Mouse (Mus musculus) Patski (cell line): ENCODE measurements at regions not wholly inside any gene's neighbourhood (a gene's known extent, or its start where the extent isn't known, plus 50 kb on each side); places are given as distances from the start of the nearest gene placed in this dataset.
A peak's percentile ranks its signal among the peaks of the same experiment; 100 is the strongest.

ENCODE experiments used
- ATAC-seq: fragments of 100-300 bp; one replicate; pipeline ENCODE4 v1.8.0; 2021
- CTCF ChIA-PET: fragments of 350-600 bp; sonication (Branson Sonifier 250); formaldehyde crosslinking; loops from one replicate; lab custom pipeline; 2022; ENCODE audit warnings: inconsistent platforms; lab: Charles Lee
- POLR2A ChIA-PET: fragments of 350-600 bp; sonication (Branson Sonifier 250); formaldehyde crosslinking; loops from one replicate; lab custom pipeline; 2022; ENCODE audit warnings: antibody characterized with exemption, inconsistent platforms; lab: Charles Lee
- DNase-seq: peaks from one replicate; pipeline ENCODE4 v3.0.0-alpha.2; 2011; ENCODE audit warnings: low read depth, low spot score
- H3K27me3 ChIP-seq: fragments of 371-371 bp; one replicate; pipeline ENCODE4 v1.5.1; 2021
- CTCF ChIP-seq: fragments of 100-300 bp; IDR thresholded peaks from one replicate; pipeline ENCODE4 v1.5.1; 2021
- in situ Hi-C: fragments of 300-500 bp; cut with MboI; formaldehyde crosslinking; loops from 3 replicates; pipeline ENCODE4 v1.11.1; 2018; ENCODE audit warnings: low pct_unique_long_range_greater_than_20kb, mixed read lengths

GRCm38 (mm10) chr11:52537819-52538435, 141.7 kb downstream of the 9530068E07Rik start:
- ATAC-seq: no peak
- no peak for DNase-seq
- TF ChIP-seq CTCF: no peak
- CTCF ChIA-PET: interaction anchor here (0.9 to 1.4 kb wide), 2 partner anchors 10 to 16 kb away, joined by 4 read pairs; no protein-coding TSS in a partner anchor
- in situ Hi-C loops: no loop called here
- POLR2A ChIA-PET: no interaction called here
- peaks cover 4% of the 10 kb centered on the region for H3K27me3 ChIP-seq

DNA sequence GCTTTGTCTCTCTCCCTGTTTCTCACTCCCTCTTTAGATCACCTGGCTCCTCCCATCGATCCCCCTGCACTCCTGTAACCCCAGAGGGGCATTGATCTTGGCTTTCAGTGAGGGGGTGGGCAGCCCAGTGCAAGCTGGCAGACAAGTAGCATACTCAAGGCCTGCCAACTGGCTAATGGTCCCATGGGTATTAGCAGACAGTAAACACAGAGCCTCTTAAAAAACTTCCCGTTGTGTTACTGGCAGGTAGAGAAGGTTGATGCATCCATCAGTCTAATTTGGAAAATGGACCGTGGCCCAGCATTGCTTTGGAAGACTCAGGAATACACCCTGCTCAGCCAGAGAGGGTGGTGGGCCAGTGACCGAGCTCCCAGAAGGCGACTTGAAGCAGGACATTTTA, 145.0 kb downstream of the 9530068E07Rik start:
- DNase-seq: no peak
- TF ChIP-seq CTCF: no peak
- ChIA-PET CTCF (no interaction called here), POLR2A (no interaction called here)
- in situ Hi-C loops: no loop called here
- H3K27me3 ChIP-seq: peaks cover 16% of the 10 kb centered on the region
- no peak for ATAC-seq

DNA sequence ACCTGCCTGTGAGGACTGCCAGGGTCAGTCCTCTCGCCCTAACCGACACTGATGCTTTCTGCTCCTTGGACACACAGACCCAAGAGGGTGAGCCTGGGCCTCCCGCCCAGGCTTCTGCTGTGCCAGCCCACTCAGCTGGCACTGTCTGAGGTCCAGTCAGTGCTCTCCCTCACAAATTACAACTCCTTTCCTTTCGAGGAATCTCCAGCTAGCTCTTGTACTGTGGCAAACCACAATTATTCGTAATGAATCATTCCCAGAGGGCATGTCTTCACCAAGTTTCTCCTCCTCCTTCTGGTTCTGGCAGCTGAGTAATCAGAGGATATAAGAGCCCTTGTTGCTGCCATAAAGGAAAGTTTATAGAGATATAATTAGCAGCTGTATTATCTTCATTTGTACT, 155.2 kb downstream of the 9530068E07Rik start:
- in situ Hi-C loops: no loop called here
- ChIA-PET POLR2A (no interaction called here), CTCF (interaction anchor here (1.5 kb wide), 1 partner anchor 13 kb away, joined by 3 read pairs; no protein-coding TSS in a partner anchor)
- TF ChIP-seq CTCF: no peak
- peak; percentile 99 for ATAC-seq
- DNase-seq: peak; percentile 71
- peaks cover 7% of the 10 kb centered on the region for H3K27me3 ChIP-seq

DNA sequence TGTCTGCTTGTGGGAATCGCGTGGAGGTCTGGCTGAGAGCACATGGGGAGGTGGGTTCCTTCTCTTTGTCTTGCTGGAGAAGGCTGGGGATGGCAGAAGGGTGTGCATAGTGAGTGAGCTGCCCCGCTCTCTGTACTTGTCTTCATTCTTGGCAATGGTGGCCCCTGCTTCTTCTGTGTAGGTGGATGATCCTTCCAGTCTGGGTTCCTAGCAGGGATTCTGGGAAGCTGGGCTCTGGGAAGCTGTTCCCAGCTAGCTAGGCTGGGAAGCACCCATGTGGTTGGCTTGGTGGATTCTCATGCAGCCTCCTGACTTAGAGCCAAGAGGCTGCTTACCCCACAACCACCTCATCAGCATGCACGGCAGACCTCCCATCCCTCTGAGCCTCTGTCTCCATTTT, 156.6 kb downstream of the 9530068E07Rik start:
- no peaks in the 10 kb centered on the region for H3K27me3 ChIP-seq
- no peak for ATAC-seq
- ChIA-PET POLR2A (no interaction called here), CTCF (interaction anchor here (1.5 kb wide), 1 partner anchor 14 kb away, joined by 3 read pairs; no protein-coding TSS in a partner anchor)
- in situ Hi-C loops: no loop called here
- TF ChIP-seq CTCF: no peak
- no peak for DNase-seq

GRCm38 (mm10) chr11:52557836-52558235, 161.6 kb downstream of the 9530068E07Rik start:
- no peak for DNase-seq
- no peak for TF ChIP-seq CTCF
- in situ Hi-C loops: no loop called here
- no peak for ATAC-seq
- H3K27me3 ChIP-seq: no peaks in the 10 kb centered on the region
- ChIA-PET POLR2A (no interaction called here), CTCF (no interaction called here)

- in situ Hi-C loops: no loop called here
- POLR2A ChIA-PET: no interaction called here
- DNase-seq (no peak), ATAC-seq (no peak)
- no peaks in the 10 kb centered on the region for H3K27me3 ChIP-seq
- no peak for TF ChIP-seq CTCF
- CTCF ChIA-PET: no interaction called here
These were observed 162.6 kb downstream of the 9530068E07Rik start for GRCm38 (mm10) chr11:52558782-52559181.

DNA sequence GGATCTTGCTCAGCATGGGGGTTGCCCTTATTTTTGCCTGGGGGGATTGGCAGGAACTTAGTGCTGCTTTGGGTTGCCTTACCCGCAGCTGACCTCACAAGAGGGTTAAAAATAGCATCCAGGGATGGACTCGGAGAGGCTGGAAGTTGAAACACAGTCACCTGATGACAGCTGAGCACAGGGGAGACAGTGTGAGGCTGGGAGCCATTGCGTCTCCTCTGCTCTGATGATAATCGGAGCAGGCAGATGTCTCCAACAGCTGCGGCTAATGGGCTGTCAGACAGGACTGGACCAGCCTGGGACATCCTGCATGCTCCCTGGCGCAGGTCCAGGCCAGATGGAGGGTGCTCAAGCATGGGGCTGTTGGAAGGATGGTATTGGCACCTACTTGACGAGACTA, 165.1 kb downstream of the 9530068E07Rik start:
- TF ChIP-seq CTCF: no peak
- ATAC-seq: no peak
- DNase-seq: no peak
- H3K27me3 ChIP-seq: no peaks in the 10 kb centered on the region
- in situ Hi-C loops: no loop called here
- ChIA-PET CTCF (no interaction called here), POLR2A (no interaction called here)

- peak; percentile 37 for ATAC-seq
- POLR2A ChIA-PET: no interaction called here
- in situ Hi-C loops: no loop called here
- H3K27me3 ChIP-seq: no peaks in the 10 kb centered on the region
- no peak for DNase-seq
- TF ChIP-seq CTCF: no peak
- CTCF ChIA-PET: no interaction called here
These were observed 169.2 kb downstream of the 9530068E07Rik start for GRCm38 (mm10) chr11:52565457-52565856.

GRCm38 (mm10) chr11:52566026-52566425, 169.8 kb downstream of the 9530068E07Rik start:
- H3K27me3 ChIP-seq: no peaks in the 10 kb centered on the region
- DNase-seq (no peak), ATAC-seq (no peak)
- in situ Hi-C loops: no loop called here
- ChIA-PET CTCF (no interaction called here), POLR2A (no interaction called here)
- no peak for TF ChIP-seq CTCF

- in situ Hi-C loops: no loop called here
- ChIA-PET CTCF (no interaction called here), POLR2A (no interaction called here)
- ATAC-seq (no peak), DNase-seq (no peak)
- peaks cover 5% of the 10 kb centered on the region for H3K27me3 ChIP-seq
- no peak for TF ChIP-seq CTCF
These were observed 171.9 kb downstream of the 9530068E07Rik start for GRCm38 (mm10) chr11:52567945-52568687.

DNA sequence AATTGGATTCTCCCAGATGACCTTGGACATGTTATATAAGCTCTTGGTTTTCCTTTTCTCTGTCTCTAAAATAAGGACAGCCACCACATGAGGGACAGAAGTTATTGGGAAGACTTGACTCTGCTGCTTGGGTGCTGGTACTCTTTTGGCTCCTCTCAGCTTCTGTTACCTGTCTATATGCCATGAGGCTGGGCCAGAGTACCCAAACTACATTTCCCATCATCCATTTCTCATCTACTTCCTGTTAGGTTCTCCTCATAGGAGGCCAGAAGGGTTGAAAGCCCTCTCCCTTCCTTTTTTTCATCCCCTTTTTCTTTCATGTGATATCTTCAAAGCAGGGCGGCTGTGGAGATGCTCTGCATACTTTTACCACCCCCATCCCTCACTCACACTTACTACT, 172.6 kb downstream of the 9530068E07Rik start:
- ATAC-seq (no peak), DNase-seq (no peak)
- TF ChIP-seq CTCF: no peak
- ChIA-PET CTCF (no interaction called here), POLR2A (no interaction called here)
- in situ Hi-C loops: no loop called here
- peaks cover 12% of the 10 kb centered on the region for H3K27me3 ChIP-seq
